ENCODE assay signal across 24 mouse cellular contexts in the genomic region with DNA sequence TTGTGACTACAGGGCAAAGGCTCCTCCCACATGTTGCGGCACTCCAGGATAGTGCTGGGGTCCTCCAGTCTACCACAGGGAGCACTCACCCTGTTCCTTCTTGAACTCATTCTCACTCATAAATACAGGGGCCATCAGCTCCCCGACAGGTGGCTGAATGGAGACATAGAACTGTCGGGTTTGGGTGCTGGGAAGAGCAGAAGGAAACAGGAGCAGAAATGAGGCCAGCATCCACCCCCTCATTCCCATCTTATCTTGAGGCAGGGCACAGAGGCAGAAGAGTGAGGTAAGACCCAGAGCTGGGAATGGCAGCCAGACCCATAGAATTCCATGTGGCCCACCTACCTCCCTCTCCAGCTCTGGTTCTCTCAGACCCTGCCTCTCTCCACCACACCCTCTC. TPM values are rescaled to one million over a fixed set of nuclear protein-coding genes. Genes with fewer than 3 reads are reported as not detected.
DNase-seq lines count a peak whose midpoint lies in the region; ATAC-seq and TF ChIP-seq lines count a peak whose summit lies in the region.
"Had no signal": no experiment of that assay in that cellular context is flagged by ENCODE, and none has a peak within 500 bp of the region (broad histone marks: within the 10 kb centered on the region; RNA-seq: fewer than 3 reads in every experiment).

No protein-coding gene starts in this region.

- H3K27me3 ChIP-seq in limb, embryonic 10.5 days (ENCODE audit: low read depth, poor library complexity, severe bottlenecking) = peaks cover 30% of the 10 kb centered on the region
- no peaks in the 10 kb centered on the region for H3K27me3 ChIP-seq in midbrain, postnatal 0 days (ENCODE audit: insufficient read depth, low read length)

- no peak overlapping the region for H3K9ac ChIP-seq in midbrain, postnatal 0 days (replicated peaks; ENCODE audit: low read length, poor library complexity, severe bottlenecking)
- H3K9ac ChIP-seq: embryonic facial prominence, embryonic 12.5 days; forebrain, embryonic 13.5 days; forebrain, embryonic 15.5 days; forebrain, postnatal 0 days had no signal

- 84% methylated on average over 3 of the region's 3 CpGs for WGBS in limb, embryonic 10.5 days
- 86% methylated on average over 3 of the region's 3 CpGs for WGBS in midbrain, postnatal 0 days

- intact Hi-C loops in heart, postnatal 10 days (cut with DNase I) = no loop called here

- no peaks in the 10 kb centered on the region for H3K36me3 ChIP-seq in limb, embryonic 10.5 days
- H3K36me3 ChIP-seq in midbrain, postnatal 0 days (ENCODE audit: insufficient read depth, low read length) = peaks cover 51% of the 10 kb centered on the region
- H3K36me3 ChIP-seq: embryonic facial prominence, embryonic 10.5 days; embryonic facial prominence, embryonic 12.5 days had no signal

- no peak overlapping the region for H3K4me3 ChIP-seq in limb, embryonic 10.5 days
- no peak overlapping the region for H3K4me3 ChIP-seq in midbrain, postnatal 0 days (ENCODE audit: low read depth, low read length)
- H3K4me3 ChIP-seq: embryonic facial prominence, embryonic 10.5 days; embryonic facial prominence, embryonic 12.5 days; forebrain, embryonic 13.5 days; forebrain, embryonic 15.5 days had no signal

- no peaks in the 10 kb centered on the region for H3K4me1 ChIP-seq in limb, embryonic 10.5 days
- H3K4me1 ChIP-seq in midbrain, postnatal 0 days (ENCODE audit: insufficient read depth, low read length) = no peaks in the 10 kb centered on the region
- H3K4me1 ChIP-seq: embryonic facial prominence, embryonic 10.5 days; embryonic facial prominence, embryonic 12.5 days; forebrain, embryonic 13.5 days; forebrain, embryonic 15.5 days had no signal

- H3K9me3 ChIP-seq in limb, embryonic 10.5 days (replicated peaks) = no peaks in the 10 kb centered on the region
- no peaks in the 10 kb centered on the region for H3K9me3 ChIP-seq in midbrain, postnatal 0 days (ENCODE audit: low read length)
- H3K9me3 ChIP-seq: embryonic facial prominence, embryonic 10.5 days; embryonic facial prominence, embryonic 12.5 days; forebrain, embryonic 13.5 days; forebrain, embryonic 15.5 days had no signal

- TF ChIP-seq CTCF in midbrain, postnatal 0 days (IDR thresholded peaks at IDR 0.05) = no peak

- DNase-seq in heart, adult 11 months = peak; percentile 86
- no peak for DNase-seq in heart, postnatal 10 days
- peak; percentile 53 for DNase-seq in brain, adult 2 months (ENCODE audit: low read depth, low spot score)
- DNase-seq in limb, embryonic 10.5 days (ENCODE audit: low spot score) = peak; percentile 17
- DNase-seq in midbrain, postnatal 0 days (ENCODE audit: low spot score) = no peak
- DNase-seq: adrenal gland, adult 2 months; adrenal gland, postnatal 10 days; adrenal gland, postnatal 25 days; cerebellum, adult 11-12 months; cerebellum, adult 2 months; cerebellum, adult 9-10 months; cerebellum, postnatal 10 days; cerebellum, postnatal 25 days; forebrain, postnatal 0 days had no signal

- ATAC-seq in midbrain, postnatal 0 days (ENCODE audit: low FRiP score) = no peak
- ATAC-seq: forebrain, embryonic 13.5 days; forebrain, embryonic 15.5 days; forebrain, postnatal 0 days had no signal

- no peak overlapping the region for H3K27ac ChIP-seq in limb, embryonic 10.5 days
- H3K27ac ChIP-seq in midbrain, postnatal 0 days (ENCODE audit: low read depth, low read length) = no peak overlapping the region
- H3K27ac ChIP-seq: embryonic facial prominence, embryonic 10.5 days; embryonic facial prominence, embryonic 12.5 days; forebrain, embryonic 13.5 days; forebrain, embryonic 15.5 days had no signal

- H3K4me2 ChIP-seq in midbrain, postnatal 0 days (ENCODE audit: low read depth, low read length, poor library complexity, severe bottlenecking) = no peak overlapping the region
- H3K4me2 ChIP-seq: embryonic facial prominence, embryonic 12.5 days; forebrain, embryonic 13.5 days; forebrain, embryonic 15.5 days had no signal

RNA-seq across cellular contexts. Expression of a gene that starts 7.5 kb away (rescaled TPM):
- total RNA-seq in heart, postnatal 10 days (2021) = 10 to 100 TPM in 1 of 2 experiments, 1 to 10 TPM in 1; 9.8 to 11.5 TPM
- polyA plus RNA-seq in limb, embryonic 10.5 days (2016; fragmentation: Nextera tagmentation; extraction: Ambion mirVana) = 0.08 TPM in 1 of 2 replicates, not detected in the other
- total RNA-seq in midbrain, postnatal 0 days (2014; rRNA removed) = 10.0 and 11.7 TPM in 2 replicates
- polyA plus RNA-seq in midbrain, postnatal 0 days (2015; fragmentation: Nextera tagmentation; extraction: Ambion mirVana) = 7.3 and 8.5 TPM in 2 replicates
- total RNA-seq: MEL had no signal

RNA-seq across cellular contexts. Expression of a gene that starts 30.9 kb away (rescaled TPM):
- under 1 TPM in 1 of 2 experiments, not detected in 1; 0.22 TPM for total RNA-seq in heart, postnatal 10 days (2021)
- 0.08 and 0.10 TPM in 2 replicates for polyA plus RNA-seq in limb, embryonic 10.5 days (2016; fragmentation: Nextera tagmentation; extraction: Ambion mirVana)
- total RNA-seq in midbrain, postnatal 0 days (2014; rRNA removed) = 192 and 206 TPM in 2 replicates
- 115 and 124 TPM in 2 replicates for polyA plus RNA-seq in midbrain, postnatal 0 days (2015; fragmentation: Nextera tagmentation; extraction: Ambion mirVana)
- total RNA-seq: MEL had no signal
- polyA plus RNA-seq: C2C12 had no signal

RNA-seq across cellular contexts. Expression of a gene that starts 35.3 kb away (rescaled TPM):
- not detected for total RNA-seq in heart, postnatal 10 days (2021)
- polyA plus RNA-seq in limb, embryonic 10.5 days (2016; fragmentation: Nextera tagmentation; extraction: Ambion mirVana) = not detected in 2 replicates
- not detected in 2 replicates for total RNA-seq in midbrain, postnatal 0 days (2014; rRNA removed)
- not detected in 2 replicates for polyA plus RNA-seq in midbrain, postnatal 0 days (2015; fragmentation: Nextera tagmentation; extraction: Ambion mirVana)
- total RNA-seq: adrenal gland, adult 2 months; adrenal gland, postnatal 10 days; adrenal gland, postnatal 25 days; adrenal gland, postnatal 4 days; forebrain, postnatal 0 days; MEL had no signal
- polyA plus RNA-seq: adrenal gland, adult 2 months; C2C12; cerebellum, adult 2 months; cortical plate, adult 2 months; embryonic facial prominence, embryonic 12.5 days; embryonic facial prominence, embryonic 14.5 days; forebrain, embryonic 11.5 days; forebrain, embryonic 13.5 days; forebrain, embryonic 15.5 days; forebrain, postnatal 0 days had no signal

Comparison
In these comparisons a context has a peak if more than half of its experiments do, and no peak if none do; other contexts are left out.
1. DNase-seq: peak in heart, adult 11 months (single experiment), brain, adult 2 months (single experiment) and limb, embryonic 10.5 days (single experiment); none in heart, postnatal 10 days (0 of 2) and midbrain, postnatal 0 days (single experiment).
2. RNA of a gene that starts 30.9 kb away (total RNA-seq): 192 to 206 TPM in midbrain, postnatal 0 days; 0.22 TPM in heart, postnatal 10 days; every median in the first group is over 100 times any median in the second.